Mouse (Mus musculus): ENCODE results near the gene Spdef. TPM values are rescaled to one million over a fixed set of nuclear protein-coding genes. Genes with fewer than 3 reads are reported as not detected.

Gene Spdef
- polyA plus RNA-seq, 1 experiment from 2014 or later: 0.40 TPM

GRCm38 (mm10) chr17:27700812-27701211 is 27.9 kb downstream of the Spdef start:
- Histone ChIP-seq H3K9me3 (peaks cover 4% of the 10 kb centered on the region; the same call in 1 of the 2 replicates), H3K4me1 (peaks cover 6% of the 10 kb centered on the region; the same call in 1 of the 2 replicates), H3K9ac (replicated peaks) (no peak overlapping the region), H3K4me3 (no peak overlapping the region), H3K36me3 (no peaks in the 10 kb centered on the region), H3K27ac (replicated peaks) (no peak overlapping the region), H3K27me3 (peaks cover 18% of the 10 kb centered on the region), H3K4me2 (replicated peaks) (no peak overlapping the region)
- ATAC-seq (ENCODE audit: low FRiP score, low read depth): no peak
- WGBS: 67% methylated on average over 2 of the region's 2 CpGs

DNA sequence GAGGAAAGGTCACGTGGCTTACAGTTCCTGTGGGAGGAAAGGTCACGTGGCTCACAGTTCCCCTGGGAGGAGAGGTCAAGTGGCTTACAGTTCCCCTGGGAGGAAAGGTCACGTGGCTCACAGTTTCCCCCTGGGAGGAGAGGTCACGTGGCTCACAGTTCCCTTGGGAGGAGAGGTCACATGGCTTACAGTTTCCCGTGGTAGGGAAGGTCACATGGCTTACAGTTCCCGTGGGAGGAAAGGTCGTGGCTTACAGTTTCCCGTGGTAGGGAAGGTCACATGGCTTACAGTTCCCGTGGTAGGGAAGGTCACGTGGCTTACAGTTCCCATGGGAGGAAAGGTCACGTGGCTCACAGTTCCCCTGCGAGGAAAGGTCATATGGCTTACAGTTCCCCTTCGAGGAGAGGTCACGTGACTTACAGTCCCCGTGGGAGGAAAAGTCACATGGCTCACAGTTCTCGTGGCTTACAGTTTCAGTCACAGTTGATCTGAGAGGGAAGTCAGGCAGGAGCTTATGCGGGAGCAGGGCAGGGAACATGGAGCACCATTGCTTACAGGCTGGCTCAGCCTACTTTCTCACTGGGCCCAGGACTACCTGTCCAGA is 29.0 kb downstream of the Spdef start:
- H3K4me1 ChIP-seq: peaks cover 6% of the 10 kb centered on the region; the same call in 1 of the 2 replicates
- H3K9me3 ChIP-seq: peaks cover 4% of the 10 kb centered on the region; the same call in 1 of the 2 replicates
- no peak for ATAC-seq (ENCODE audit: low FRiP score, low read depth)
- no peak overlapping the region for H3K4me3 ChIP-seq
- H3K36me3 ChIP-seq: no peaks in the 10 kb centered on the region
- H3K4me2 ChIP-seq (replicated peaks): no peak overlapping the region
- peaks cover 8% of the 10 kb centered on the region for H3K27me3 ChIP-seq
- WGBS: 90% methylated on average over 17 of the region's 17 CpGs
- H3K9ac ChIP-seq (replicated peaks): no peak overlapping the region
- no peak overlapping the region for H3K27ac ChIP-seq (replicated peaks)

GRCm38 (mm10) chr17:27690993-27691693 is 37.6 kb downstream of the Spdef start:
- WGBS: 80% methylated on average over 14 of the region's 14 CpGs
- H3K36me3 ChIP-seq: no peaks in the 10 kb centered on the region
- H3K4me2 ChIP-seq (replicated peaks): no peak overlapping the region
- 0 out of 2 replicates have a peak, but pooled peaks cover under 1% of the 10 kb centered on the region for H3K4me1 ChIP-seq
- no peak for ATAC-seq (ENCODE audit: low FRiP score, low read depth)
- no peak overlapping the region for H3K27ac ChIP-seq (replicated peaks)
- H3K9me3 ChIP-seq: no peaks in the 10 kb centered on the region
- H3K27me3 ChIP-seq: peaks cover 27% of the 10 kb centered on the region
- H3K9ac ChIP-seq (replicated peaks): no peak overlapping the region
- no peak overlapping the region for H3K4me3 ChIP-seq

GRCm38 (mm10) chr17:27686395-27686794 is 42.4 kb downstream of the Spdef start:
- no peak for ATAC-seq (ENCODE audit: low FRiP score, low read depth)
- Histone ChIP-seq H3K36me3 (no peaks in the 10 kb centered on the region), H3K27me3 (peaks cover 53% of the 10 kb centered on the region), H3K27ac (replicated peaks) (no peak overlapping the region), H3K4me2 (replicated peaks) (peak overlapping the region; percentile 84; the same call in 1 of the 2 replicates), H3K4me3 (no peak overlapping the region), H3K4me1 (peaks cover 15% of the 10 kb centered on the region), H3K9me3 (no peaks in the 10 kb centered on the region), H3K9ac (replicated peaks) (no peak overlapping the region)
- WGBS: 30% methylated on average over 5 of the region's 5 CpGs

DNA sequence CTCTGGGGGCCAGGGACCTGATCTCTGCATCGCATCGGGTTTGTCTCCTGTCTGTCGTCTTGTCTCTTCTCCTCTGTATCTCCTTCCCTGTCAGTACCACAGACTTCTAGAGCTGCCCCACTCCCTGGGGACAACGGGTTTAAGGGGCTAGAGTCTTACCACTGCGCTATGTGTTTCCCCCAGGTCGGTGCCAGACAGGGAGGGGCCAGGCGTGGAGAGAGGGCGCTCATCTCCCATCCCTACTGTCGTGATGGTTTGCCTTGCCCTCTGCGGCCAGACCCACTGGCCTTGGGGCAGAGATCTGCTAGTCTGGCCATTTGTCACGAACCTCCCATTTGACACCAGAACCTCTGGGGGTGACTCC is 43.2 kb downstream of the Spdef start:
- no peaks in the 10 kb centered on the region for H3K36me3 ChIP-seq
- WGBS: 1% methylated on average over 11 of the region's 11 CpGs

DNA sequence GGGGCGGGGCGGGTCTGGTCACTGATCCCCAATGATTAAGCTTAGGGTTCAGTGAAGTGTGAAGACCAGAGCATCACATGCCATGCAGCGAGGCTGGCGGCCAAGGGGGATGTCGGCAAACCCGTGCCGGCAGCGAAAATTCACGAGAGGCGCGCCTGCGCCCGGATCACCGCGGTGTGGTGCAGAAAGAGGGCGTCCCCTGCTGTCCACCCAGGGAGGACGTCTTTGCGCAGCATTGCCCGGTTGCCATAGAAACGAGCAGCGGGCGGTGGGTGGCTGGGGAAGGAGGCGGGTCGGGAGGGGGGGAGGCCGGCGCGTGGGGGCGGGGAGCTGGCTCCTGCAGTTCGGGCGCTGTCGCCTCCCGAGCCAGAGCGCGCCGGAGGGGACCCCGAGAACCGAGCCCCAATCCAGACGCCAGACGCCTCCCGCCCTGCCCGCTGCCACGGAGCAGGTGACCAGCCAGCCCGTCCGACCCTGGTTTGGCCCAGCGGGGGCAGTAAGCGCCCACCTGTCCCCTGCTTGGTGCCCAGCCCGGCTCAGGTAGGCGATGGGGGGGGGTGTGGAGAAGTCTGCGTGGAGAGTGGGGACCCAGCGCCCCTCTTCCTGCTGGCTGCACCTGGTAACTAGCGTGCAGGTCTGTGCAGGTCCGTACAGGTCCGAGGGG is 43.7 kb downstream of the Spdef start:
- ATAC-seq (ENCODE audit: low FRiP score, low read depth): peak; percentile 48

More for the DNA sequence above, 43.2 kb downstream of the Spdef start:
- Histone ChIP-seq H3K9ac (replicated peaks) (peak overlapping the region; percentile 63), H3K9me3 (no peaks in the 10 kb centered on the region), H3K4me2 (replicated peaks) (peak overlapping the region; percentile 84), H3K27ac (replicated peaks) (no peak overlapping the region), H3K4me1 (peaks cover 15% of the 10 kb centered on the region), H3K4me3 (peak overlapping the region; percentile 45), H3K27me3 (peaks cover 53% of the 10 kb centered on the region)
- ATAC-seq (ENCODE audit: low FRiP score, low read depth): peak; percentile 20; the same call in 1 of the 2 replicates

GRCm38 (mm10) chr17:27678924-27679813 is 49.6 kb downstream of the Spdef start:
- Histone ChIP-seq H3K27ac (replicated peaks) (peak overlapping the region; percentile 73), H3K27me3 (peaks cover 14% of the 10 kb centered on the region; the same call in 1 of the 2 replicates), H3K36me3 (no peaks in the 10 kb centered on the region), H3K4me3 (no peak overlapping the region), H3K9ac (replicated peaks) (no peak overlapping the region), H3K4me2 (replicated peaks) (no peak overlapping the region), H3K9me3 (no peaks in the 10 kb centered on the region), H3K4me1 (peaks cover 24% of the 10 kb centered on the region)
- WGBS: 41% methylated on average over 11 of the region's 11 CpGs
- ATAC-seq (ENCODE audit: low FRiP score, low read depth): peak; percentile 70

More for the DNA sequence above, 43.7 kb downstream of the Spdef start:
- H3K27me3 ChIP-seq: peaks cover 53% of the 10 kb centered on the region
- H3K27ac ChIP-seq (replicated peaks): no peak overlapping the region
- H3K9ac ChIP-seq (replicated peaks): peak overlapping the region; percentile 63
- peaks cover 17% of the 10 kb centered on the region for H3K4me1 ChIP-seq
- H3K4me2 ChIP-seq (replicated peaks): peak overlapping the region; percentile 84
- H3K9me3 ChIP-seq: no peaks in the 10 kb centered on the region
- under 1% methylated on average over 50 of the region's 53 CpGs for WGBS
- H3K36me3 ChIP-seq: no peaks in the 10 kb centered on the region
- H3K4me3 ChIP-seq: peak overlapping the region; percentile 45

DNA sequence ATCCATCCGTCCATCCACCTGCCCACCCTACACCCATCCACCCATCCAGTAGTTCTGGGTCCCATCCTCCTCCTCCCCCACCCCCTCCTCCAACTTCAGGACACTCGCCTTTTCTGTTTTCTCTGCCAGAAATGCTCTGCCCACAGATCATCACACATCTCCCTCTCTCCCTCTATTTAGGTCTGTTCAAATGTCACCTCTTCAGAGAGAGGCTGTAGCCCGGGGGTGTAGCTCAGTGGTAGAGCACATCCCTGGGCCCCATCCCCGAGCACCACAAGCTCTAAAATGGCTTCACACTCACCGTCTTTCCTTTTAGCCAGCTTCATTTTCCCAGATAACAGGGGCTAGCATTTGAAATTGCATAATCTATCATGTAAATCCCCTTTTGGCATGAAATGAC is 51.0 kb downstream of the Spdef start:
- Histone ChIP-seq H3K4me1 (peaks cover 24% of the 10 kb centered on the region), H3K4me2 (replicated peaks) (no peak overlapping the region), H3K27me3 (0 out of 2 replicates have a peak, but pooled peaks cover 2% of the 10 kb centered on the region), H3K36me3 (no peaks in the 10 kb centered on the region), H3K9me3 (no peaks in the 10 kb centered on the region), H3K9ac (replicated peaks) (no peak overlapping the region), H3K27ac (replicated peaks) (no peak overlapping the region), H3K4me3 (no peak overlapping the region)
- no peak for ATAC-seq (ENCODE audit: low FRiP score, low read depth)
- WGBS: 88% methylated on average over 5 of the region's 5 CpGs

- Histone ChIP-seq H3K4me2 (replicated peaks) (no peak overlapping the region), H3K4me1 (peaks cover 24% of the 10 kb centered on the region), H3K27me3 (no peaks in the 10 kb centered on the region), H3K36me3 (no peaks in the 10 kb centered on the region), H3K27ac (replicated peaks) (no peak overlapping the region), H3K9ac (replicated peaks) (no peak overlapping the region), H3K4me3 (no peak overlapping the region), H3K9me3 (no peaks in the 10 kb centered on the region)
- no peak for ATAC-seq (ENCODE audit: low FRiP score, low read depth)
- WGBS: 50% methylated on average over 7 of the region's 7 CpGs
Observed at GRCm38 (mm10) chr17:27676270-27676669, 52.5 kb downstream of the Spdef start.

DNA sequence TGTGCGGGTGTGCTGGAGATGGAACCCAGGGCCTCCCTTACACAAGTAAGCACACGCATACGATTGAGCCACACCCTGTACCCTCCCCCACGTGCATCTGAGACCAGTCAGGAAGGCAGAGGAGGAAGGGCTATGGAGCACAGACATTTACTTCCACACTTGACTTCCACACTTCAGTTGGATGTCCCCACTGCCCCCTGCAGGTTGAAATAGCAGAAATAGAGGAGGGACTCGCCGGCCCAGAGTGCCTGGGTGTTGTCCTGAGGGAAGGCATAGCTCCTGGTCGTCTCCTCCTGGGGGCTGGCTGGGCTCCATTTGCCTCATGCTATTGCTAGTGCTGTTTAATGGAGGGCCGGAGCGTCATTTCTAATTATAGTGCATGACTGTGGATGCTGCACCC is 53.3 kb downstream of the Spdef start:
- H3K4me3 ChIP-seq: no peak overlapping the region
- H3K36me3 ChIP-seq: no peaks in the 10 kb centered on the region
- no peaks in the 10 kb centered on the region for H3K27me3 ChIP-seq
- ATAC-seq (ENCODE audit: low FRiP score, low read depth): no peak
- no peak overlapping the region for H3K9ac ChIP-seq (replicated peaks)
- no peaks in the 10 kb centered on the region for H3K9me3 ChIP-seq
- no peak overlapping the region for H3K27ac ChIP-seq (replicated peaks)
- H3K4me1 ChIP-seq: peaks cover 24% of the 10 kb centered on the region
- 75% methylated on average over 9 of the region's 9 CpGs for WGBS
- no peak overlapping the region for H3K4me2 ChIP-seq (replicated peaks)

GRCm38 (mm10) chr17:27673945-27674344 is 54.8 kb downstream of the Spdef start:
- Histone ChIP-seq H3K27ac (replicated peaks) (no peak overlapping the region), H3K4me3 (no peak overlapping the region), H3K9me3 (no peaks in the 10 kb centered on the region), H3K4me2 (replicated peaks) (no peak overlapping the region), H3K27me3 (no peaks in the 10 kb centered on the region), H3K4me1 (peaks cover 11% of the 10 kb centered on the region), H3K9ac (replicated peaks) (no peak overlapping the region), H3K36me3 (no peaks in the 10 kb centered on the region)
- no peak for ATAC-seq (ENCODE audit: low FRiP score, low read depth)
- WGBS: 79% methylated on average over 7 of the region's 7 CpGs

All from midbrain, embryonic 12.5 days (tissue).